Mouse (Mus musculus): ENCODE measurements around the gene Nosip.

DNA sequence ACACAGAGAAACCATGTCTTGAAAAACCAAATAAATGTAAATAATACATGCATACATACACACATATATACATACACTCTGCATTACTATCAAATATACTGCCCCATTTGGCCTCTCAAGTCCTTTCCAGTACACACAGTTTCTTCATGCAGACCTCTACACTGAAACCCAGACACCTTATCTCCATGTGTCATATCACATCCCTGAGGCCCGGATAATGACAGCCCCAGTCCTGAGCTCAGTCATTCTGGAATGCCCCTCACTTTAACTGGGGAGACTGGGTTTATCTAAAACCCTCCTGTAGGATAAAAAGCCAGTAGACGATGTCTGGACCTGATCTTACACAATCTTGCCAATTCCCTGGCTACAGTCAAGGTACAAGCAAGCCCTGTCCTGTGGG is 51.2 kb downstream of the Nosip start:
- no peak for TF ChIP-seq GATA1 (IDR thresholded peaks at IDR 0.05; ENCODE audit: low read length)
- no peak for TF ChIP-seq TAL1 (IDR thresholded peaks at IDR 0.05; ENCODE audit: low read length)
